Mouse (Mus musculus) myocyte (in vitro differentiated cells): ENCODE measurements around the gene Pigt.

Source experiments
- CEBPB ChIP-seq: IDR thresholded peaks from 2 replicates; pipeline ENCODE4 v1.6.1; 2011; ENCODE audit warnings: mild to moderate bottlenecking, moderate library complexity; ENCODE audit not compliant: poor library complexity, insufficient read depth, severe bottlenecking
- E2F4 ChIP-seq: IDR thresholded peaks from one replicate; pipeline ENCODE4 v1.6.1; 2011; ENCODE audit warnings: mild to moderate bottlenecking, control low read depth, moderate library complexity; ENCODE audit not compliant: insufficient read depth
- MAX ChIP-seq: IDR thresholded peaks from one replicate; pipeline ENCODE4 v1.6.1; 2011; ENCODE audit warnings: low read depth, mild to moderate bottlenecking, control low read depth
- MYOD1 ChIP-seq, 3 experiments: IDR thresholded peaks; one replicate each; pipeline ENCODE4 v1.6.1; 2011; ENCODE audit warnings: control low read depth in 2 of 3, low read depth in 2 of 3, mild to moderate bottlenecking in 2 of 3, moderate library complexity in 1 of 3; ENCODE audit not compliant: insufficient read length in 2 of 3, control insufficient read depth in 1 of 3
- MYOG ChIP-seq, 3 experiments: IDR thresholded peaks; one replicate each; pipeline ENCODE4 v1.6.1; 2011; ENCODE audit warnings: control low read depth in 2 of 3, low read depth in 2 of 3, mild to moderate bottlenecking in 2 of 3; ENCODE audit not compliant: insufficient read length in 2 of 3, control insufficient read depth in 1 of 3, insufficient read depth in 1 of 3
- POLR2A ChIP-seq: IDR thresholded peaks from one replicate; pipeline ENCODE4 v1.6.1; 2011; ENCODE audit warnings: low read depth, mild to moderate bottlenecking, control low read depth, moderate library complexity; ENCODE audit not compliant: insufficient read length
- POLR2AphosphoS2 ChIP-seq: IDR thresholded peaks from one replicate; pipeline ENCODE4 v1.6.1; 2011; ENCODE audit warnings: low read depth, control low read depth; ENCODE audit not compliant: insufficient read length
- REST ChIP-seq: IDR thresholded peaks from one replicate; pipeline ENCODE4 v1.6.1; 2011; ENCODE audit warnings: mild to moderate bottlenecking, control low read depth, moderate library complexity; ENCODE audit not compliant: insufficient read depth, insufficient read length
- SRF ChIP-seq: IDR thresholded peaks from one replicate; pipeline ENCODE4 v1.6.1; 2011; ENCODE audit warnings: low read depth; ENCODE audit not compliant: control insufficient read depth, insufficient read length
- TCF12 ChIP-seq: IDR thresholded peaks from one replicate; pipeline ENCODE4 v1.6.1; 2011; ENCODE audit warnings: mild to moderate bottlenecking, control low read depth; ENCODE audit not compliant: poor library complexity, insufficient read depth, severe bottlenecking
- TCF3 ChIP-seq: IDR thresholded peaks from one replicate; pipeline ENCODE4 v1.6.1; 2011; ENCODE audit warnings: low read depth, control low read depth; ENCODE audit not compliant: insufficient read length
- USF1 ChIP-seq: IDR thresholded peaks from one replicate; pipeline ENCODE4 v1.6.1; 2011; ENCODE audit warnings: low read depth, mild to moderate bottlenecking, control low read depth, moderate library complexity

GRCm38 (mm10) chr2:164465161-164465560 is 32.2 kb upstream of the Pigt start:
- TF ChIP-seq POLR2A (no peak), MAX (no peak), MYOD1 (IDR thresholded peaks at IDR 0.05; ENCODE audit: control insufficient read depth in 1 of 3, insufficient read length in 2 of 3, low read depth in 2 of 3) (no peak), SRF (no peak), POLR2AphosphoS2 (no peak), MYOG (IDR thresholded peaks at IDR 0.05; ENCODE audit: control insufficient read depth in 1 of 3, insufficient read depth in 1 of 3, insufficient read length in 2 of 3, low read depth in 2 of 3) (no peak), TCF12 (no peak), USF1 (no peak), E2F4 (no peak), REST (no peak), CEBPB (no peak), TCF3 (no peak)
